In genomic region chr3:116661288-116661869, GRCm38 (mm10) we compare ENCODE assay signal across 8 mouse cellular contexts. TPM values are rescaled to one million over a fixed set of nuclear protein-coding genes. Genes with fewer than 3 reads are reported as not detected.
DNase-seq lines count a peak whose midpoint lies in the region; ATAC-seq and TF ChIP-seq lines count a peak whose summit lies in the region.

No protein-coding gene starts in this region.

- no peaks in the 10 kb centered on the region for H3K27me3 ChIP-seq in heart, postnatal 0 days (ENCODE audit: control insufficient read depth, insufficient read depth, low read length)
- H3K27me3 ChIP-seq in G1E (ENCODE audit: insufficient read depth, low read length), result no peaks in the 10 kb centered on the region
- no peaks in the 10 kb centered on the region for H3K27me3 ChIP-seq in forebrain, embryonic 13.5 days
- H3K27me3 ChIP-seq in liver, embryonic 16.5 days (ENCODE audit: control insufficient read depth, insufficient read depth, low read depth, low read length), result no peaks in the 10 kb centered on the region

- H3K4me3 ChIP-seq in heart, postnatal 0 days (ENCODE audit: low read depth, low read length), result peak overlapping the region; percentile 97
- peak overlapping the region; percentile 99 for H3K4me3 ChIP-seq in G1E (ENCODE audit: low read depth, low read length)
- peak overlapping the region; percentile 97 for H3K4me3 ChIP-seq in forebrain, embryonic 13.5 days
- H3K4me3 ChIP-seq in liver, embryonic 16.5 days (ENCODE audit: low read depth, low read length), result peak overlapping the region; percentile 86

- no peak for TF ChIP-seq EP300 in heart, postnatal 0 days (IDR thresholded peaks at IDR 0.05; ENCODE audit: low read depth)

- intact Hi-C loops in heart, postnatal 36 days (cut with DNase I), result loop anchor here (5.0 kb wide), 3 partner anchors 149 to 654 kb away; partner anchors contain the start of genes Cdc14a, Dbt, Extl2 and Slc30a7

- H3K4me2 ChIP-seq in heart, postnatal 0 days (ENCODE audit: low read depth, low read length), result peak overlapping the region; percentile 78
- peak overlapping the region; percentile 72 for H3K4me2 ChIP-seq in forebrain, embryonic 13.5 days
- H3K4me2 ChIP-seq in liver, embryonic 16.5 days (ENCODE audit: low read depth, low read length), result peak overlapping the region; percentile 74

- H3K4me1 ChIP-seq in heart, postnatal 0 days (ENCODE audit: control insufficient read depth, insufficient read depth), result peaks cover 32% of the 10 kb centered on the region
- peaks cover 47% of the 10 kb centered on the region for H3K4me1 ChIP-seq in G1E (ENCODE audit: insufficient read depth, low read depth, low read length)
- H3K4me1 ChIP-seq in forebrain, embryonic 13.5 days, result peaks cover 35% of the 10 kb centered on the region
- H3K4me1 ChIP-seq in liver, embryonic 16.5 days (ENCODE audit: control insufficient read depth, low read depth, low read length), result peaks cover 27% of the 10 kb centered on the region

- peak overlapping the region; percentile 97 for H3K27ac ChIP-seq in heart, postnatal 0 days (ENCODE audit: low read depth)
- H3K27ac ChIP-seq in forebrain, embryonic 13.5 days, result peak overlapping the region; percentile 91; the same call in 1 of the 2 replicates
- peak overlapping the region; percentile 85 for H3K27ac ChIP-seq in liver, embryonic 16.5 days (ENCODE audit: low read length)

- no peak for ATAC-seq in heart, postnatal 0 days (ENCODE audit: insufficient read depth, low read depth)
- ATAC-seq in G1E (ENCODE audit: extremely low read depth, insufficient number of reproducible peaks, low FRiP score, poor library complexity, severe bottlenecking), result no peak
- ATAC-seq in forebrain, embryonic 13.5 days, result no peak
- no peak for ATAC-seq in liver, embryonic 16.5 days (ENCODE audit: low read depth)
- ATAC-seq in erythroid progenitor cell, adult 5-6 weeks (replicated peaks; ENCODE audit: low FRiP score, poor library complexity, severe bottlenecking), result no peak

- WGBS in heart, postnatal 0 days, result 5% methylated on average over 16 of the region's 16 CpGs
- 6% methylated on average over 16 of the region's 16 CpGs for WGBS in forebrain, embryonic 13.5 days
- 5% methylated on average over 16 of the region's 16 CpGs for WGBS in liver, embryonic 16.5 days (ENCODE audit: insufficient replicate concordance)

- peak overlapping the region; percentile 97 for H3K9ac ChIP-seq in heart, postnatal 0 days (replicated peaks; ENCODE audit: low read depth, low read length)
- peak overlapping the region; percentile 96 for H3K9ac ChIP-seq in forebrain, embryonic 13.5 days
- H3K9ac ChIP-seq in liver, embryonic 16.5 days (ENCODE audit: low read depth, low read length), result peak overlapping the region; percentile 93

- H3K36me3 ChIP-seq in heart, postnatal 0 days (replicated peaks; ENCODE audit: control insufficient read depth, insufficient read depth, low read length), result no peaks in the 10 kb centered on the region
- H3K36me3 ChIP-seq in G1E (replicated peaks), result peaks cover 42% of the 10 kb centered on the region
- H3K36me3 ChIP-seq in forebrain, embryonic 13.5 days (ENCODE audit: poor library complexity, severe bottlenecking), result no peaks in the 10 kb centered on the region
- no peaks in the 10 kb centered on the region for H3K36me3 ChIP-seq in liver, embryonic 16.5 days (ENCODE audit: control insufficient read depth, insufficient read depth)

- DNase-seq in heart, postnatal 0 days (ENCODE audit: low spot score), result no peak
- DNase-seq in heart, postnatal 36 days, result no peak
- no peak for DNase-seq in G1E (ENCODE audit: low spot score)
- no peak for DNase-seq in right cerebral cortex, postnatal 4 days
- no peak for DNase-seq in left cerebral cortex, adult 8-10 months (ENCODE audit: low spot score in 2 of 2)

- no peaks in the 10 kb centered on the region for H3K9me3 ChIP-seq in heart, postnatal 0 days (replicated peaks; ENCODE audit: control insufficient read depth, low read length)
- H3K9me3 ChIP-seq in G1E (replicated peaks), result no peaks in the 10 kb centered on the region
- no peaks in the 10 kb centered on the region for H3K9me3 ChIP-seq in forebrain, embryonic 13.5 days (replicated peaks)
- H3K9me3 ChIP-seq in liver, embryonic 16.5 days (replicated peaks; ENCODE audit: control insufficient read depth, low read length), result no peaks in the 10 kb centered on the region

- TF ChIP-seq CTCF in heart, postnatal 0 days (IDR thresholded peaks at IDR 0.05; ENCODE audit: low read depth), result no peak
- no peak for TF ChIP-seq CTCF in G1E (IDR thresholded peaks at IDR 0.05; ENCODE audit: low read depth, low read length)

RNA-seq across cellular contexts. Expression of gene Mfsd14a, which starts 1.1 kb away (rescaled TPM):
- total RNA-seq in heart, postnatal 0 days (2014; rRNA removed; ENCODE audit: low replicate concordance), result 36.0 and 44.3 TPM in 2 replicates
- polyA plus RNA-seq in heart, postnatal 0 days (2015; fragmentation: Nextera tagmentation; extraction: Ambion mirVana), result 35.7 and 39.9 TPM in 2 replicates
- total RNA-seq in heart, postnatal 36 days (2021), result 10 to 100 TPM; 19.7 to 21.5 TPM
- total RNA-seq in G1E (2014; fragmentation: Nextera tagmentation), result 73.6 and 75.9 TPM in 2 replicates
- 86.5 and 87.0 TPM in 2 replicates for total RNA-seq in G1E (2017)
- polyA plus RNA-seq in G1E (2012), result 12.4 and 15.0 TPM in 2 replicates
- 68.5 and 72.6 TPM in 2 replicates for polyA plus RNA-seq in forebrain, embryonic 13.5 days (2015; fragmentation: Nextera tagmentation; extraction: Ambion mirVana)
- 32.0 and 32.8 TPM in 2 replicates for polyA plus RNA-seq in liver, embryonic 16.5 days (2015; fragmentation: Nextera tagmentation; extraction: Ambion mirVana)
- total RNA-seq in erythroid progenitor cell, adult 5-6 weeks (2015; ENCODE audit: low replicate concordance), result 23.8 and 27.2 TPM in 2 replicates
- 40.2 and 42.2 TPM in 2 replicates for total RNA-seq in erythroid progenitor cell, adult 5-6 weeks (2017; ENCODE audit: low replicate concordance)
- total RNA-seq in left cerebral cortex, adult 8-10 months (2022), result 10 to 100 TPM; 53.0 to 62.0 (median 56.9) TPM

RNA-seq across cellular contexts. Expression of gene Gm43191, which starts 19.7 kb away (rescaled TPM):
- total RNA-seq in heart, postnatal 0 days (2014; rRNA removed; ENCODE audit: low replicate concordance), result not detected in 2 replicates
- polyA plus RNA-seq in heart, postnatal 0 days (2015; fragmentation: Nextera tagmentation; extraction: Ambion mirVana), result not detected in 2 replicates
- not detected for total RNA-seq in heart, postnatal 36 days (2021)
- not detected in 2 replicates for total RNA-seq in G1E (2014; fragmentation: Nextera tagmentation)
- total RNA-seq in G1E (2017), result not detected in 2 replicates
- not detected in 2 replicates for polyA plus RNA-seq in G1E (2012)
- polyA plus RNA-seq in forebrain, embryonic 13.5 days (2015; fragmentation: Nextera tagmentation; extraction: Ambion mirVana), result 0.33 TPM in 1 of 2 replicates, not detected in the other
- not detected in 2 replicates for polyA plus RNA-seq in liver, embryonic 16.5 days (2015; fragmentation: Nextera tagmentation; extraction: Ambion mirVana)
- not detected in 2 replicates for total RNA-seq in erythroid progenitor cell, adult 5-6 weeks (2015; ENCODE audit: low replicate concordance)
- not detected in 2 replicates for total RNA-seq in erythroid progenitor cell, adult 5-6 weeks (2017; ENCODE audit: low replicate concordance)
- total RNA-seq in left cerebral cortex, adult 8-10 months (2022), result 1 to 10 TPM in 3 of 4 experiments, not detected in 1; 1.0 to 3.8 (median 2.6) TPM

RNA-seq across cellular contexts. Expression of gene Trmt13, which starts 47.0 kb away (rescaled TPM):
- 5.9 and 13.3 TPM in 2 replicates for total RNA-seq in heart, postnatal 0 days (2014; rRNA removed; ENCODE audit: low replicate concordance)
- 11.0 and 11.9 TPM in 2 replicates for polyA plus RNA-seq in heart, postnatal 0 days (2015; fragmentation: Nextera tagmentation; extraction: Ambion mirVana)
- total RNA-seq in heart, postnatal 36 days (2021), result 1 to 10 TPM; 5.1 to 6.1 TPM
- total RNA-seq in G1E (2014; fragmentation: Nextera tagmentation) (32.1 and 42.9 TPM in 2 replicates), G1E (2017) (34.5 and 35.8 TPM in 2 replicates)
- polyA plus RNA-seq in G1E (2012), result 2.2 and 3.8 TPM in 2 replicates
- polyA plus RNA-seq in forebrain, embryonic 13.5 days (2015; fragmentation: Nextera tagmentation; extraction: Ambion mirVana), result 30.7 TPM in 2 replicates
- 7.0 and 7.3 TPM in 2 replicates for polyA plus RNA-seq in liver, embryonic 16.5 days (2015; fragmentation: Nextera tagmentation; extraction: Ambion mirVana)
- total RNA-seq in erythroid progenitor cell, adult 5-6 weeks (2015; ENCODE audit: low replicate concordance), result 4.2 and 4.3 TPM in 2 replicates
- total RNA-seq in erythroid progenitor cell, adult 5-6 weeks (2017; ENCODE audit: low replicate concordance), result 17.5 and 22.0 TPM in 2 replicates
- total RNA-seq in left cerebral cortex, adult 8-10 months (2022), result 10 to 100 TPM; 16.8 to 21.1 (median 19.8) TPM

RNA-seq across cellular contexts. Expression of gene Slc35a3, which starts 51.3 kb away (rescaled TPM):
- 18.3 and 28.9 TPM in 2 replicates for total RNA-seq in heart, postnatal 0 days (2014; rRNA removed; ENCODE audit: low replicate concordance)
- 6.9 and 7.0 TPM in 2 replicates for polyA plus RNA-seq in heart, postnatal 0 days (2015; fragmentation: Nextera tagmentation; extraction: Ambion mirVana)
- total RNA-seq in heart, postnatal 36 days (2021), result 10 to 100 TPM; 12.8 to 15.3 TPM
- total RNA-seq in G1E (2014; fragmentation: Nextera tagmentation) (52.6 and 54.6 TPM in 2 replicates), G1E (2017) (56.8 and 60.9 TPM in 2 replicates)
- 11.3 and 13.4 TPM in 2 replicates for polyA plus RNA-seq in G1E (2012)
- 5.3 and 6.0 TPM in 2 replicates for polyA plus RNA-seq in forebrain, embryonic 13.5 days (2015; fragmentation: Nextera tagmentation; extraction: Ambion mirVana)
- polyA plus RNA-seq in liver, embryonic 16.5 days (2015; fragmentation: Nextera tagmentation; extraction: Ambion mirVana), result 7.0 and 7.2 TPM in 2 replicates
- total RNA-seq in erythroid progenitor cell, adult 5-6 weeks (2015; ENCODE audit: low replicate concordance), result 15.9 and 19.8 TPM in 2 replicates
- total RNA-seq in erythroid progenitor cell, adult 5-6 weeks (2017; ENCODE audit: low replicate concordance), result 28.3 and 37.6 TPM in 2 replicates
- 10 to 100 TPM; 14.2 to 17.0 (median 15.5) TPM for total RNA-seq in left cerebral cortex, adult 8-10 months (2022)
